Mouse (Mus musculus): ENCODE data around the gene Mtch1. TPM values are rescaled to one million over a fixed set of nuclear protein-coding genes. Genes with fewer than 3 reads are reported as not detected.
"Not testable (repeated sequence)": the region's sequence is repeated elsewhere in the genome, so short reads cannot be mapped to it uniquely, and the experiment has no call there.

Mtch1 gene
- total RNA-seq (2022) = 100 to 1,000 TPM; 565 to 601 (median 593) TPM

DNA sequence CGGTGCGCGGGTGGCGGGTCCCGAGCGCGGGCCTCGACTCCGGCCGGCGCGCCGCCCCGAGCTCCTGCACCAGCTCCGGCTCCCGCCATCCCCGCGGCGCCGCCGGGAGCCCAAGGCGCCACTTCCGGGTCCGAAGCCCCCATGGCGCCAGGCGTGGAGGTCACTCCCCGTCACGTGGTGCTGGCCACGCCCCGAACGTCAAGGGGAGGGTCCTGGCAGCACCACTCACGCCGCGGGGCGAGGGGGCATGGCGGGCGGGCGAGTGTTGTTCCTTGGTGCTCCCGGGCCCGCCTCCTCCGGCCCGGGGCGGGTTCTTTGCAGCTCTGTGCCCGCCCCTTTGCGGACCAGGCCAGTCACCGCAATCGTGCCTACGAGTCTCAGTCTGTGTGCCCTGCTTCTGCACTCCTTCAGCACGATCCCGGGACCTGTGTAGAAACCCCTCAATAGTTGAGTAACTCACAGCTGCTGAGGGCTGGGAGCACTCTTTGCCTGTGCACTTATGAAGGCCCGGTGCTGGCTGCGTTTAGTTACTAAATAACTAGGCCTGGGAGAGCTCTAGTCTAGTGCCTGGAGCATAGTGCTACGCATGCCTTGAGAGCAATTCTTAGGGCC lies at the start of gene Mtch1:
Gene Mtch1 (minus strand): TSS at position 290 of the 612 bp plus-strand sequence.
- DNase-seq (ENCODE audit: low spot score in 2 of 2) = peak; percentile 91 to 97

DNA sequence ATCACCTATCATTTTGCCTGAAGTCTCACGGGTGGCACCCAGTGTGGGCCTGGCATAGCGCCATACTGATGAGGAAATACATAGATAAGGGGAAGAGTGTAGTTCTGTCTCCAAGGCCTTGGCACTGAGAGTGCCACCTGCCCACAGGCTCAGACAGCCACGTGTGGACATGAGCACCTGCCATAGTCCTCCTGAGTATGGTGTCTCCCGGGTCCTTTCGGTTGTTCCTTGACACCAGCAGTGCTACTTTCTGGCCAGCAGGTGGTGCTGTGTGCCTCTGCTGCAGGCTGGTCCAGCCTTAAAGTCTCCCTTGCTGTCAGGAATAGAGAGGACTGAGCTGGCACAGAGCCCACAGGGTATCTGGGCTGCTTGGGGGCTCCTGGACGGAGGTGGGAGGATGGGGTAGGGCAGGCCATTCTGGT lies 49.1 kb upstream of the Mtch1 start:
- DNase-seq (ENCODE audit: low spot score in 2 of 2) = peak; percentile 54

DNA sequence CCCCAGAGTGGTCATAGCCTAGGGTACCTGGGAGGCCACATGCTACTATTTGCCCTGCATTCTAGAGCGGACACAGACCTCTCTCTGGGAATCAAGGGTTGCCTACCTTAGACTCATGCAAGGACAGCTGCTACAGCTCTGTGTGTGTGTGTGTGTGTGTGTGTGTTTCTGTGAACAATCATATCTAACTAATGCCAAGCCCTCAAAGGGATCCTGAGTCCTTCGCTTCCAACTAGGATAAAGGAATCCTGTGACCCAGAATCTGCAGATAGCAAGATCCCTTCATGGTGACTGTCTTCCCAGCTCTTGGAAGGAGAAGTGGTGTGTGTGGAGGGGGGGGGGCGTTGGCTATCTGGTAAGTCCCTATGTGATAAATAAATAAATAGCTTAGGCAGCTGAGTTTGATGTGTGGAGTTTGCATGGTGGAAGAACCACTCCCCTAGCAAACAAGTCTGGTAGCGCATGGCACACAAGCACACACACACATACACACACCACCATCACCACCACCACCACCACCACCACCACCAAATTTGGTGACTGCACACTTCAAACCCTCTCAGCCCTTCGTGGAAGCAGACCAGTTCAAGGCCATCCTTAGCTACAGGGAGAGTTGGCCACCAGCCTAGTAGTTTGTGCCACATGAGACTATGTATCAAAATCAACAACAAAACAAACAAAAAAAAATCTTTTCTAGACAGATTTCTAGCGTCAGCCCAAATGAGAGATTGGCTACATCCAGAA lies 48.5 kb upstream of the Mtch1 start:
- DNase-seq (ENCODE audit: low spot score in 2 of 2) = no peak

DNA sequence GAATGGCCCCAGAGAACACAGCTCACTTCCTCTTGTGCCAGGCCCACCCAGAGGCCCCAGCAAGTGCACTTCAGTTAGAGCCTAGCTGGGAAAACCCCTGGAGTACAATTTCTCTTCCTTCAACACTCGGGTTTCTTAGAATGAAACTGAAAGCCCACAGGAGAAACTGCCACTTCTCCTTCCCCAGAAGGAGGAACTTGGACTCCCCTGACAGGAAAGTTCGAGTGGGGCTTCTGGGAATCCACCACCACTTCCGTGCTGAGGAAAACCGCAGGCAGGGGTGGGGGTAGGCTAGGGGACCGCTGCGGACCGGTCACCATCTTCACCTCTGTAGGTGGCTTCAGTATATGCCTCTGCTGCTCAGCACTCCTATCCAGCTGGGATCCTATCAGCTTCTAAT lies 47.6 kb upstream of the Mtch1 start:
- DNase-seq (ENCODE audit: low spot score in 2 of 2) = no peak

DNA sequence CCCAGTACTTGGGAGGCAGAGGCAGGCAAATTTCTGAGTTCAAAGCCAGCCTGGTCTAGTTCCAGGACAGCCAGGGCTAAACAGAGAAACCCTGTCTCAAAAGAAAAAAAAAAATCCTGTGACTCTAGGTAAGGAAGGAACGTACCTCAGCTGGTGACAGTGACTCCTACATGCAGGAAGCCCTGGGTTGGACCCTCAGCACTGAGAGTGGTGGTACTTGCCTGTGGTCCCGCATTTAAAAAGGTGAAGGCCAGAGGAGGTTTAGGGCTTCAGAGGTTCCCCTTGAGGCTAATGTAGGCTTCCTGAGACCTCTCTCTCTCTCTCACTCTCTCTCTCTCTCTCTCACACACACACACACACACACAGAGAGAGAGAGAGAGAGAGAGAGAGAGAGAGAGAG lies 47.0 kb upstream of the Mtch1 start:
- not testable (repeated sequence) for DNase-seq (ENCODE audit: low spot score in 2 of 2)

DNA sequence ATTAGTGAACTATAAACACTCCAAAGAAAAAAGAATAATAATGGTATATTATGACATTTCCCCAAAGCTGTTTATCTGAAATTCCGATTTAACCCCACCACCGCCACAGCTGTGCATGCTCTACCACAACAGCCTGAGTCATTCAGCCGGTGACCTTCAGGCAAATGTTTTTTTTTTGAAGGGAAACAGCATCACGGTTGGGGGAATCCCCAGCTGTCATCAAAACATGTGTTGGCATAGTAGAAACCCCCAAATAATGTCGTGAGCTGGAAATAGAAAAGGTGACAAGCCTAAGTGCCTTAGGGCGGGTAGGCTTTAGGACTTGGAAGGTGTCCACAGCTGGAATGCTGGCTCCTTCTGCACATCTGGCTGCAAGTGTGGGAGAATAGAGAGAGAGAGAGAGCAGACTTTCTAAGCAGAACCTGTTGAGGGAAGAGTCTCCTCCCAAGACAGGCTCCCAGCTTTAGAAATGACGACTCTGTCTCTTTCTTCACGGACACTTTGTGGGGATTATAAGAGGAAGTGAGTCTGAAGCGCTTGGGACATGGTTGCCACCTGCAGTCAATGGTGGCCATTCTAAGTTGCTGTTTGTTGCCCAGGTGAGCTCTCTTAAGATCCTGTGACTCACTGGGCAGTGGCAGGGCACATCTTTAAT lies 46.5 kb upstream of the Mtch1 start:
- no peak for DNase-seq (ENCODE audit: low spot score in 2 of 2)

- no peak for DNase-seq (ENCODE audit: low spot score in 2 of 2)
These were observed 45.8 kb upstream of the Mtch1 start for GRCm38 (mm10) chr17:29393335-29394089.

- no peak for DNase-seq (ENCODE audit: low spot score in 2 of 2)
These were observed 43.5 kb upstream of the Mtch1 start for GRCm38 (mm10) chr17:29391280-29391679.

- no peak for DNase-seq (ENCODE audit: low spot score in 2 of 2)
These were observed 41.2 kb upstream of the Mtch1 start for GRCm38 (mm10) chr17:29388978-29389377.

DNA sequence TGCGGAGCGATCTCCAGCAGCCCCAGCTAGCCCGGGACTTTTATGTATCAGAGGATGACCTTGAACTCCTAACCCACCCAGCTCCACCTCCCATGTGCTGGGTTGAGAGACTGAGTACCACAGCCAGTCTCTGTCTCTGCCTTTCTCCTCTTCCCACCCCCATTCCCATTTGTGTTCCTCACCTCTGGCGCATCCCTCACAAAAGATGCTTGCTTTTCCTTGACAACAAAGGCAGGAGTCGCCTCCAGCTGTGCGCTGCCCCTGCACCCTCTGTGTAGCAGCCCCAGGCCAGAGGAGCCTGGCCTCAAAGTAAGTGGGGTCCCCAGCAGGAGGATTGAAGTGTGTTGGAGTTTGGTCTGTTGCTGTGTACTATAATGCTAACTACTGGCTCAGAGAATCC lies 38.0 kb upstream of the Mtch1 start:
- no peak for DNase-seq (ENCODE audit: low spot score in 2 of 2)

GRCm38 (mm10) chr17:29384850-29385438 lies 37.2 kb upstream of the Mtch1 start:
- no peak for DNase-seq (ENCODE audit: low spot score in 2 of 2)

DNA sequence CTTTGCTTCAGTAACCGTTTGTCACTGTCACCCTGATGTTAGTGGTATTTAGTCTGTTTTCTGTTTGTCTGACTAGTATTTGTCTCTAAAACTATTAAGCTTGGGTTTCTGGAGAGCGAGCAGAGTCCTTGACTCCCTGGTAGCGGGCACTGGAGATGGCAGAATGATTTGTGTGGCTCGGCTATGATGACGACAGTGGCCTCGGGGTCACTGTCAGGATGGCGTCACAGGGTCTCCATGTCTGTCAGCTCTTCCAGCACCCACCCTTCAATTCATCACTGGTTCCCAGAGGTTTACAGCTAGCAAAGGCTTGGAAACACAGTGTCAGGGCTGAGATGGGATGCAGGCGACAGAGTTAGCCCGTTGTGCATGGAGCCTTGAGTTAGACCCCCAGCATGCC lies 36.2 kb upstream of the Mtch1 start:
- DNase-seq (ENCODE audit: low spot score in 2 of 2) = no peak

GRCm38 (mm10) chr17:29382417-29382816 lies 34.7 kb upstream of the Mtch1 start:
- DNase-seq (ENCODE audit: low spot score in 2 of 2) = no peak

GRCm38 (mm10) chr17:29381472-29381871 lies 33.7 kb upstream of the Mtch1 start:
- DNase-seq (ENCODE audit: low spot score in 2 of 2) = no peak

DNA sequence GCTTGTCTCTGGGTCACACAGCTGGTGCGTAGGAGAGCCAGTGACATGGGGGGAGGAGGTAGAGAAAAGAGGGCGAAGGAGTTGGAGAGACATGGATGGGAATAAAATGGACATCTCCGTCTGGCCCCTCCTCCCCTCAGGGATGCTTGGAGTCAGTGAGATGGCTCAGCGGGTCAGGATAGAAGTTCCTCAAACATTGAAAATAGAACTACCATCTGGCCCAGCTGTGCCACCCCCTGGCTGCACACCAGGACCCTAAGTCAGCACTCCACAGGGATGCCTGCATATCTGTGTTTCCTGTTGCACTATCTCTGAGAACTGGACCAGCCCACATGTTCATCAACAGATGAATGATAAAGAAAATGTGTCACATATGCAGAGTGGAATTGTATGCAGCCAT lies 32.5 kb upstream of the Mtch1 start:
- DNase-seq (ENCODE audit: low spot score in 2 of 2) = no peak

DNA sequence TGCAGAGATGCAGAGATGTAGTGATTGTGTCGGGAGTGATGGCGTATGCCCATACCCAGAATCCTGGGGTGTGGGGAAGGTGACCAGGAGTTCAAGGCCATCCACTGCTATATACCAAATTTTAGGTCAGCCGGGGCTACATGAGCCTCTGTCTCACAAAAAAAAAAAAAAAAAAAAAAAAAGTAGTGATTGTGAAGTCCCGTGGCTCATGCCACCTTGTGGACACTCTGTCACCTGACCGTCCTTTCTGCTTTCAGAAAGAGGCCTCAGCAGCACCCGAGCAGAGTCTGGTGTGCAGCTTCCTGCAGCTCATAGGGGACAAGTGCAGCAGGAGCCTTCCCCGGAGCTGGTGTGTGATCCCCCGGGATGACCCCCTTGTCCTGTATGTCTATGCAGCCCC lies 30.3 kb upstream of the Mtch1 start:
- no peak for DNase-seq (ENCODE audit: low spot score in 2 of 2)

GRCm38 (mm10) chr17:29375871-29376270 lies 28.1 kb upstream of the Mtch1 start:
- no peak for DNase-seq (ENCODE audit: low spot score in 2 of 2)

GRCm38 (mm10) chr17:29370984-29371723 lies 23.4 kb upstream of the Mtch1 start:
- peak; percentile 76 to 88 for DNase-seq (ENCODE audit: low spot score in 2 of 2)

GRCm38 (mm10) chr17:29368726-29369125 lies 21.0 kb upstream of the Mtch1 start:
- DNase-seq (ENCODE audit: low spot score in 2 of 2) = no peak

DNA sequence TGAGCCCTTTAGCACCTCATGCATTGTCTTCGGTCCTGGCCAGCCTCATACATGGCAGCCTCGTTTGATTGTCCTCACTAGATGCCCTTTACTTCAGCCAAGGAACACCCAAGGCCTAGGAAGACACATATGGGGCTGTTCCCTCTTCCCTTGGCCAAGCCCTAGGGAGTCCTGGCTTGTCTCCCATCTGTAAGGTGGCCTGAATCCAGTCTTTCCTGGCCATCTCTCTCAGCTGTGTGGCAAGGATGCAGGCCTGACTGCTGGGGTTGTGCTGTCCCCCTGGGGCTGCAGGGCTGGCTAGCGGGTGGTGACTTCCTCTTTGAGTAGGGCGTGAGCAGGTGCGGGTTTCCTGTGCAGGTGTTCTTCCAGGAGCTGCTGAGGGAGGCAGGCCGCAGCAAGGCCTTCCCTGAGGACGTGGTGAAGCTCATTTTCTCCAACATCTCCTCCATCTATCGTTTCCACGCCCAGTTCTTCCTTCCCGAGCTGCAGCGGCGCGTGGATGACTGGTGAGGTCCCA lies 17.4 kb upstream of the Mtch1 start:
- no peak for DNase-seq (ENCODE audit: low spot score in 2 of 2)

DNA sequence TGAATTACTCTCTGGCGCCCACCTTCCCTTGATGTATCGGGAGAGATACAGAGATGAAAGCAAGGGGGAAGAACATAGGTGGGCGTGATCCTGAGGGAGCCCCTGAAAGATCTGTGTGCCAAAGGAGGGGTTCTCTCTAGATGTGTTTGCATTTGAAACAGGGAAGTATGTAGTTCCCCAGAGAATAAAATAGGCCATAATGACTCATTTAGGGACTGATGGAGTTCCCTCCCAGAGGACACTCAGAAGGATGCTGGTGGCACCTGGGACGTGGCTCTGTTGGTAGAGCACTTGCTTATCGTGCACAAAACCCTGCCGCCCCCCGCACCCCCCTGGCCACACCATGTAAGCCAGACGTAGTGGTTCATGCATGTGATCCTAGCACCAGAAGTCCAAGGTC lies 15.4 kb upstream of the Mtch1 start:
- no peak for DNase-seq (ENCODE audit: low spot score in 2 of 2)
